15 mouse cellular contexts compared by ENCODE assay signal in the genomic region with DNA sequence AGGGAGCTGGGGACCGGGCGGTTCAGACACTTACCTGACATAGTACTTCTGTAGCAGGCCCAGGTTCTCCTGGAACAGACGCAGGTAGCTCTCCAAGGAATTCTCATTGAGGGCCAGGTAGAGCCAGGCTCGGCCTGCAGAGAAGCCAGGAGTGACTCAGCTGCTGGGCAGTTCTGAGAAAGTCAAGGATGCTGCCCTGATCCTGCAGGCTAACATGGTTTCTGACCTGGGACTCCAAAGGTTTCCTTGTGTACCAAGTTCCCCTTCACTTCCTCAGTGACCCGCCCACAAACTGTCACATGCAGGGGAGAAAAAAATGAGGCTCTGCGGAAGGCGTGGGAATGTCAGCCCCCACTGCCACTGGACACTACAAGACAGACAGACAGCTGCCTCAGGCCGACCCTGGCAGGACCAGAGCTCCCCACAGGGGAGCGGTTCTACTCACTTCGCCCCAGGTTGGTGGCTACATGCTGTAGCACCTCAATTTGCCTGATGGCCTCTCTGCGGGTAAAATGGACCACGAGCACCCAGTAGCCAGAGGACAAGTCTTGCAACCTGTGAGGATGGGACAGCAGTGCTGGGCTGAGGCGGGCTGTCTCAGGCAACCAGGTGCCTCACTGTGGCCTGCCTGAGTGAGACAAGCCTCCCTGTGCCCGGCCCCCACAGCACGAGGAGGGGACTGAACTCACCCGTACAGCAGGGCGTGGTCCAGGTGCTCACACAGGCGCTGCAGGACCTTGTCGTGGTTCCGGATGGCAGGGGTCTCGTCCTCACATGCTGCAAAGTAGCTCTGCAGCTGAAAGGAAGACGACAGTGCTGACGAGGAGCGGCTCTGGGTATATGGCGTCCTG. TPM values are rescaled to one million over a fixed set of nuclear protein-coding genes. Genes with fewer than 3 reads are reported as not detected.
DNase-seq lines count a peak whose midpoint lies in the region; ATAC-seq lines count a peak whose summit lies in the region.
"Had no signal": no experiment of that assay in that cellular context is flagged by ENCODE, and none has a peak within 500 bp of the region (broad histone marks: within the 10 kb centered on the region; RNA-seq: fewer than 3 reads in every experiment).

No protein-coding gene starts in this region.

- DNase-seq in heart, adult 9 months (ENCODE audit: low spot score in 2 of 2), result no peak
- DNase-seq in midbrain, embryonic 14.5 days, result no peak
- DNase-seq in midbrain, embryonic 10.5 days (ENCODE audit: low spot score), result no peak
- DNase-seq in thymus, adult 18-20 months, result no peak
- no peak for DNase-seq in forebrain, embryonic 14.5 days (ENCODE audit: low spot score)
- DNase-seq: right cerebral cortex, postnatal 14 days; thymus, postnatal 14 days had no signal

- peaks cover 19% of the 10 kb centered on the region for H3K4me1 ChIP-seq in heart, embryonic 11.5 days (ENCODE audit: control insufficient read depth, insufficient read depth, low read length)
- no peaks in the 10 kb centered on the region for H3K4me1 ChIP-seq in midbrain, embryonic 14.5 days (ENCODE audit: control insufficient read depth, insufficient read depth, low read length)
- peaks cover 11% of the 10 kb centered on the region for H3K4me1 ChIP-seq in midbrain, embryonic 10.5 days
- peaks cover 17% of the 10 kb centered on the region; the same call in 1 of the 2 replicates for H3K4me1 ChIP-seq in intestine, embryonic 15.5 days (replicated peaks)
- H3K4me1 ChIP-seq in stomach, embryonic 16.5 days (ENCODE audit: control insufficient read depth, insufficient read depth, low read length), result peaks cover 10% of the 10 kb centered on the region
- 0 out of 2 replicates have a peak, but pooled peaks cover 6% of the 10 kb centered on the region for H3K4me1 ChIP-seq in forebrain, embryonic 14.5 days (ENCODE audit: control insufficient read depth, insufficient read depth, low read length)

- WGBS in heart, embryonic 11.5 days (ENCODE audit: insufficient replicate concordance), result 88% methylated on average over 25 of the region's 25 CpGs
- whole genome bisulfite sequencing in midbrain, embryonic 14.5 days, result 92% methylated on average over 25 of the region's 25 CpGs
- WGBS in midbrain, embryonic 10.5 days, result 92% methylated on average over 25 of the region's 25 CpGs
- WGBS in intestine, embryonic 15.5 days, result 86% methylated on average over 25 of the region's 25 CpGs
- 77% methylated on average over 25 of the region's 25 CpGs for WGBS in stomach, embryonic 16.5 days
- 91% methylated on average over 25 of the region's 25 CpGs for WGBS in forebrain, embryonic 14.5 days

- H3K4me2 ChIP-seq in heart, embryonic 11.5 days, result no peak overlapping the region
- H3K4me2 ChIP-seq in midbrain, embryonic 14.5 days (ENCODE audit: low read length), result no peak overlapping the region
- H3K4me2 ChIP-seq in intestine, embryonic 15.5 days (replicated peaks), result no peak overlapping the region
- H3K4me2 ChIP-seq in stomach, embryonic 16.5 days (ENCODE audit: low read depth, low read length), result no peak overlapping the region
- no peak overlapping the region for H3K4me2 ChIP-seq in forebrain, embryonic 14.5 days (ENCODE audit: low read length)

- H3K27me3 ChIP-seq in heart, embryonic 11.5 days (ENCODE audit: control insufficient read depth, insufficient read depth, low read length), result no peaks in the 10 kb centered on the region
- no peaks in the 10 kb centered on the region for H3K27me3 ChIP-seq in midbrain, embryonic 14.5 days (ENCODE audit: control insufficient read depth, insufficient read depth, low read length)
- no peaks in the 10 kb centered on the region for H3K27me3 ChIP-seq in midbrain, embryonic 10.5 days (ENCODE audit: low read depth, poor library complexity, severe bottlenecking)
- no peaks in the 10 kb centered on the region for H3K27me3 ChIP-seq in intestine, embryonic 15.5 days (replicated peaks)
- H3K27me3 ChIP-seq in stomach, embryonic 16.5 days (ENCODE audit: control insufficient read depth, insufficient read depth, low read length), result no peaks in the 10 kb centered on the region
- H3K27me3 ChIP-seq in forebrain, embryonic 14.5 days (replicated peaks; ENCODE audit: control insufficient read depth, insufficient read depth, low read length), result no peaks in the 10 kb centered on the region
- H3K27me3 ChIP-seq: CH12.LX had no signal

- no peak for ATAC-seq in heart, embryonic 11.5 days (replicated peaks; ENCODE audit: insufficient number of reproducible peaks, low FRiP score, low TSS enrichment)
- ATAC-seq in midbrain, embryonic 14.5 days (ENCODE audit: low FRiP score, low TSS enrichment), result no peak
- peak; percentile 54 for ATAC-seq in intestine, embryonic 15.5 days
- ATAC-seq in stomach, embryonic 16.5 days (ENCODE audit: insufficient read depth, low FRiP score), result 0 out of 2 replicates have a peak, but pooled peaks have one; percentile 25
- ATAC-seq in forebrain, embryonic 14.5 days, result no peak
- ATAC-seq: activated CD4-positive, CD25-positive, alpha-beta regulatory T cell, adult 4 months had no signal

- H3K9me3 ChIP-seq in heart, embryonic 11.5 days (replicated peaks; ENCODE audit: control insufficient read depth, low read length), result no peaks in the 10 kb centered on the region
- no peaks in the 10 kb centered on the region for H3K9me3 ChIP-seq in midbrain, embryonic 14.5 days (ENCODE audit: control insufficient read depth, low read length)
- H3K9me3 ChIP-seq in midbrain, embryonic 10.5 days (replicated peaks), result no peaks in the 10 kb centered on the region
- no peaks in the 10 kb centered on the region for H3K9me3 ChIP-seq in intestine, embryonic 15.5 days
- no peaks in the 10 kb centered on the region for H3K9me3 ChIP-seq in stomach, embryonic 16.5 days (replicated peaks; ENCODE audit: control insufficient read depth, low read length)
- no peaks in the 10 kb centered on the region for H3K9me3 ChIP-seq in forebrain, embryonic 14.5 days (replicated peaks; ENCODE audit: control insufficient read depth, low read length)

- H3K27ac ChIP-seq in heart, embryonic 11.5 days (ENCODE audit: low read depth, low read length), result peak overlapping the region; percentile 91; the same call in 1 of the 2 replicates
- 0 out of 2 replicates have a peak overlapping the region, but pooled peaks have one; percentile 20 for H3K27ac ChIP-seq in midbrain, embryonic 14.5 days (replicated peaks; ENCODE audit: low read depth, low read length)
- H3K27ac ChIP-seq in midbrain, embryonic 10.5 days (replicated peaks), result no peak overlapping the region
- H3K27ac ChIP-seq in intestine, embryonic 15.5 days, result no peak overlapping the region
- H3K27ac ChIP-seq in stomach, embryonic 16.5 days (ENCODE audit: low read length), result no peak overlapping the region
- H3K27ac ChIP-seq in forebrain, embryonic 14.5 days (ENCODE audit: low read depth, low read length), result no peak overlapping the region

- H3K36me3 ChIP-seq in heart, embryonic 11.5 days (ENCODE audit: control insufficient read depth, insufficient read depth, low read length), result peaks cover 11% of the 10 kb centered on the region
- peaks cover 45% of the 10 kb centered on the region for H3K36me3 ChIP-seq in midbrain, embryonic 14.5 days (ENCODE audit: control insufficient read depth, insufficient read depth, low read length)
- peaks cover 64% of the 10 kb centered on the region for H3K36me3 ChIP-seq in midbrain, embryonic 10.5 days
- peaks cover 4% of the 10 kb centered on the region; the same call in 1 of the 2 replicates for H3K36me3 ChIP-seq in intestine, embryonic 15.5 days
- no peaks in the 10 kb centered on the region; the same call in 1 of the 2 replicates for H3K36me3 ChIP-seq in stomach, embryonic 16.5 days (ENCODE audit: control insufficient read depth, insufficient read depth, low read length)
- peaks cover 46% of the 10 kb centered on the region for H3K36me3 ChIP-seq in forebrain, embryonic 14.5 days (ENCODE audit: control insufficient read depth, insufficient read depth, low read length)

- H3K4me3 ChIP-seq in heart, embryonic 11.5 days (ENCODE audit: low read depth, low read length), result no peak overlapping the region
- no peak overlapping the region for H3K4me3 ChIP-seq in midbrain, embryonic 14.5 days (replicated peaks; ENCODE audit: low read depth, low read length)
- H3K4me3 ChIP-seq in midbrain, embryonic 10.5 days, result no peak overlapping the region
- H3K4me3 ChIP-seq in intestine, embryonic 15.5 days (replicated peaks), result no peak overlapping the region
- no peak overlapping the region for H3K4me3 ChIP-seq in stomach, embryonic 16.5 days (replicated peaks; ENCODE audit: low read length)
- H3K4me3 ChIP-seq in forebrain, embryonic 14.5 days (ENCODE audit: low read depth, low read length), result no peak overlapping the region
- H3K4me3 ChIP-seq: erythroblast, embryonic 14.5 days; myocyte had no signal

- no peak overlapping the region for H3K9ac ChIP-seq in heart, embryonic 11.5 days (ENCODE audit: low read depth, low read length)
- H3K9ac ChIP-seq in midbrain, embryonic 14.5 days (replicated peaks; ENCODE audit: low read length), result no peak overlapping the region
- H3K9ac ChIP-seq in intestine, embryonic 15.5 days, result no peak overlapping the region
- no peak overlapping the region for H3K9ac ChIP-seq in stomach, embryonic 16.5 days (ENCODE audit: low read length)
- H3K9ac ChIP-seq in forebrain, embryonic 14.5 days (ENCODE audit: low read length), result no peak overlapping the region

RNA-seq across cellular contexts. Expression of gene Slc25a34, which starts 18.6 kb away (rescaled TPM):
- polyA plus RNA-seq in heart, embryonic 11.5 days (2014; fragmentation: Nextera tagmentation; extraction: Ambion mirVana), result not detected in 2 replicates
- 0.11 TPM in 1 of 2 replicates, not detected in the other for polyA plus RNA-seq in midbrain, embryonic 14.5 days (2014; fragmentation: Nextera tagmentation; extraction: Ambion mirVana)
- 0.05 TPM in 1 of 2 replicates, not detected in the other for polyA plus RNA-seq in midbrain, embryonic 10.5 days (2016; fragmentation: Nextera tagmentation; extraction: Ambion mirVana)
- polyA plus RNA-seq in intestine, embryonic 15.5 days (2015; fragmentation: Nextera tagmentation; extraction: Ambion mirVana), result 3.3 and 4.3 TPM in 2 replicates
- polyA plus RNA-seq in stomach, embryonic 16.5 days (2015; fragmentation: Nextera tagmentation; extraction: Ambion mirVana), result 0.62 and 1.6 TPM in 2 replicates
- 0.07 TPM in 1 of 2 replicates, not detected in the other for polyA plus RNA-seq in forebrain, embryonic 14.5 days (2014; fragmentation: Nextera tagmentation; extraction: Ambion mirVana)
- polyA plus RNA-seq: activated CD4-positive, CD25-positive, alpha-beta regulatory T cell, adult 4 months; erythroblast, embryonic 14.5 days had no signal

RNA-seq across cellular contexts. Expression of gene Plekhm2, which starts 22.5 kb away (rescaled TPM):
- polyA plus RNA-seq in heart, embryonic 11.5 days (2014; fragmentation: Nextera tagmentation; extraction: Ambion mirVana), result 3.5 and 3.9 TPM in 2 replicates
- polyA plus RNA-seq in midbrain, embryonic 14.5 days (2014; fragmentation: Nextera tagmentation; extraction: Ambion mirVana), result 5.1 and 8.4 TPM in 2 replicates
- polyA plus RNA-seq in midbrain, embryonic 10.5 days (2016; fragmentation: Nextera tagmentation; extraction: Ambion mirVana), result 2.9 and 4.2 TPM in 2 replicates
- polyA plus RNA-seq in intestine, embryonic 15.5 days (2015; fragmentation: Nextera tagmentation; extraction: Ambion mirVana), result 3.9 and 4.5 TPM in 2 replicates
- 4.4 and 6.3 TPM in 2 replicates for polyA plus RNA-seq in stomach, embryonic 16.5 days (2015; fragmentation: Nextera tagmentation; extraction: Ambion mirVana)
- polyA plus RNA-seq in forebrain, embryonic 14.5 days (2014; fragmentation: Nextera tagmentation; extraction: Ambion mirVana), result 3.6 and 3.9 TPM in 2 replicates

RNA-seq across cellular contexts. Expression of gene Tmem82, which starts 23.8 kb away (rescaled TPM):
- 0.17 and 0.30 TPM in 2 replicates for polyA plus RNA-seq in heart, embryonic 11.5 days (2014; fragmentation: Nextera tagmentation; extraction: Ambion mirVana)
- 0.08 and 0.16 TPM in 2 replicates for polyA plus RNA-seq in midbrain, embryonic 14.5 days (2014; fragmentation: Nextera tagmentation; extraction: Ambion mirVana)
- polyA plus RNA-seq in midbrain, embryonic 10.5 days (2016; fragmentation: Nextera tagmentation; extraction: Ambion mirVana), result 0.98 and 1.3 TPM in 2 replicates
- 18.5 and 21.0 TPM in 2 replicates for polyA plus RNA-seq in intestine, embryonic 15.5 days (2015; fragmentation: Nextera tagmentation; extraction: Ambion mirVana)
- 2.7 and 3.8 TPM in 2 replicates for polyA plus RNA-seq in stomach, embryonic 16.5 days (2015; fragmentation: Nextera tagmentation; extraction: Ambion mirVana)
- polyA plus RNA-seq in forebrain, embryonic 14.5 days (2014; fragmentation: Nextera tagmentation; extraction: Ambion mirVana), result 0.12 TPM in 1 of 2 replicates, not detected in the other

RNA-seq across cellular contexts. Expression of gene Fblim1, which starts 36.3 kb away (rescaled TPM):
- 53.9 and 64.0 TPM in 2 replicates for polyA plus RNA-seq in heart, embryonic 11.5 days (2014; fragmentation: Nextera tagmentation; extraction: Ambion mirVana)
- 32.6 and 34.2 TPM in 2 replicates for polyA plus RNA-seq in midbrain, embryonic 14.5 days (2014; fragmentation: Nextera tagmentation; extraction: Ambion mirVana)
- polyA plus RNA-seq in midbrain, embryonic 10.5 days (2016; fragmentation: Nextera tagmentation; extraction: Ambion mirVana), result 24.5 and 27.5 TPM in 2 replicates
- 63.9 and 68.9 TPM in 2 replicates for polyA plus RNA-seq in intestine, embryonic 15.5 days (2015; fragmentation: Nextera tagmentation; extraction: Ambion mirVana)
- polyA plus RNA-seq in stomach, embryonic 16.5 days (2015; fragmentation: Nextera tagmentation; extraction: Ambion mirVana), result 77.2 and 85.0 TPM in 2 replicates
- 15.1 and 19.7 TPM in 2 replicates for polyA plus RNA-seq in forebrain, embryonic 14.5 days (2014; fragmentation: Nextera tagmentation; extraction: Ambion mirVana)

RNA-seq across cellular contexts. Expression of gene Rsc1a1, which starts 43.2 kb away (rescaled TPM):
- polyA plus RNA-seq in heart, embryonic 11.5 days (2014; fragmentation: Nextera tagmentation; extraction: Ambion mirVana), result 1.5 TPM in 1 of 2 replicates, not detected in the other
- not detected in 2 replicates for polyA plus RNA-seq in midbrain, embryonic 14.5 days (2014; fragmentation: Nextera tagmentation; extraction: Ambion mirVana)
- polyA plus RNA-seq in midbrain, embryonic 10.5 days (2016; fragmentation: Nextera tagmentation; extraction: Ambion mirVana), result 2.2 and 2.4 TPM in 2 replicates
- not detected in 2 replicates for polyA plus RNA-seq in intestine, embryonic 15.5 days (2015; fragmentation: Nextera tagmentation; extraction: Ambion mirVana)
- not detected in 2 replicates for polyA plus RNA-seq in stomach, embryonic 16.5 days (2015; fragmentation: Nextera tagmentation; extraction: Ambion mirVana)
- polyA plus RNA-seq in forebrain, embryonic 14.5 days (2014; fragmentation: Nextera tagmentation; extraction: Ambion mirVana), result 2.5 TPM in 1 of 2 replicates, not detected in the other
- polyA plus RNA-seq: activated CD4-positive, CD25-positive, alpha-beta regulatory T cell, adult 4 months; liver, embryonic 16.5 days had no signal

Comparison
In these comparisons a context has a peak if more than half of its experiments do, and no peak if none do; other contexts are left out.
1. H3K27ac ChIP-seq: peak in heart, embryonic 11.5 days (single experiment) and midbrain, embryonic 14.5 days (single experiment); none in midbrain, embryonic 10.5 days (single experiment), intestine, embryonic 15.5 days (single experiment), stomach, embryonic 16.5 days (single experiment) and forebrain, embryonic 14.5 days (single experiment).
2. ATAC-seq: peak in intestine, embryonic 15.5 days (single experiment) and stomach, embryonic 16.5 days (single experiment); none in heart, embryonic 11.5 days (single experiment), midbrain, embryonic 14.5 days (single experiment) and forebrain, embryonic 14.5 days (single experiment).